Mouse (Mus musculus) E14TG2a.4 (cell line): ENCODE results near the gene Coro1c.

Experiments
- H3K27me3 ChIP-seq: 2 replicates; pipeline ENCODE4 v1.6.1; 2014; ENCODE audit warnings: low read length, control low read depth; ENCODE audit not compliant: insufficient read depth
- H3K36me3 ChIP-seq: 2 replicates; pipeline ENCODE4 v1.6.1; 2014; ENCODE audit warnings: low read length, control low read depth; ENCODE audit not compliant: insufficient read depth
- H3K4me1 ChIP-seq: replicated peaks from 2 replicates; pipeline ENCODE4 v1.6.1; 2014; ENCODE audit warnings: low read depth, low read length, control low read depth
- H3K4me3 ChIP-seq: replicated peaks from 2 replicates; pipeline ENCODE4 v1.5.1; 2014; ENCODE audit warnings: mild to moderate bottlenecking, low read length
- H3K9me3 ChIP-seq: 2 replicates; pipeline ENCODE4 v1.6.1; 2014; ENCODE audit warnings: low read length, control low read depth
- CTCF ChIP-seq: conservative IDR thresholded peaks from 2 replicates; pipeline ENCODE4 v1.5.1; 2014; ENCODE audit warnings: low read length
- NANOG ChIP-seq: IDR thresholded peaks from 2 replicates; pipeline ENCODE4 v1.6.1; 2014; ENCODE audit warnings: borderline replicate concordance, low read length, mixed read lengths
- POU5F1 ChIP-seq: IDR thresholded peaks from 2 replicates; pipeline ENCODE4 v1.6.1; 2014; ENCODE audit warnings: low read length, borderline replicate concordance

Gene Coro1c

GRCm38 (mm10) chr5:113908592-113909441, at the start of gene Coro1c:
Gene Coro1c (minus strand): TSS chr5:113908758.
- Histone ChIP-seq H3K27me3 (no peaks in the 10 kb centered on the region), H3K4me1 (peaks cover 65% of the 10 kb centered on the region), H3K4me3 (peak within 1 kb of the TSS; percentile 96), H3K36me3 (no peaks in the 10 kb centered on the region), H3K9me3 (no peaks in the 10 kb centered on the region)
- TF ChIP-seq CTCF: peak; percentile 58
- no peak for TF ChIP-seq POU5F1

GRCm38 (mm10) chr5:113956510-113956909, 48.0 kb upstream of the Coro1c start:
- Histone ChIP-seq H3K4me3 (no peak overlapping the region), H3K9me3 (no peaks in the 10 kb centered on the region), H3K36me3 (peaks cover 43% of the 10 kb centered on the region), H3K4me1 (peaks cover 58% of the 10 kb centered on the region), H3K27me3 (no peaks in the 10 kb centered on the region)
- no peak for TF ChIP-seq POU5F1
- TF ChIP-seq CTCF: peak; percentile 97

- Histone ChIP-seq H3K4me3 (no peak overlapping the region), H3K4me1 (peaks cover 58% of the 10 kb centered on the region), H3K9me3 (no peaks in the 10 kb centered on the region), H3K27me3 (no peaks in the 10 kb centered on the region), H3K36me3 (peaks cover 48% of the 10 kb centered on the region)
- no peak for TF ChIP-seq CTCF
- no peak for TF ChIP-seq NANOG
- TF ChIP-seq POU5F1: no peak
Measured at GRCm38 (mm10) chr5:113955691-113956090, 47.1 kb upstream of the Coro1c start.

- no peak overlapping the region for H3K4me3 ChIP-seq
- TF ChIP-seq POU5F1 (no peak), NANOG (no peak), CTCF (no peak)
- no peaks in the 10 kb centered on the region for H3K9me3 ChIP-seq
- H3K4me1 ChIP-seq: peaks cover 55% of the 10 kb centered on the region
- no peaks in the 10 kb centered on the region for H3K27me3 ChIP-seq
- H3K36me3 ChIP-seq: peaks cover 52% of the 10 kb centered on the region
Measured at GRCm38 (mm10) chr5:113955281-113955680, 46.7 kb upstream of the Coro1c start.

GRCm38 (mm10) chr5:113954421-113954820, 45.9 kb upstream of the Coro1c start:
- peaks cover 61% of the 10 kb centered on the region for H3K36me3 ChIP-seq
- TF ChIP-seq POU5F1 (no peak), NANOG (no peak), CTCF (peak; percentile 92)
- no peaks in the 10 kb centered on the region for H3K9me3 ChIP-seq
- no peak overlapping the region for H3K4me3 ChIP-seq
- no peaks in the 10 kb centered on the region for H3K27me3 ChIP-seq
- H3K4me1 ChIP-seq: peaks cover 53% of the 10 kb centered on the region

GRCm38 (mm10) chr5:113952519-113952918, 44.0 kb upstream of the Coro1c start:
- peaks cover 66% of the 10 kb centered on the region for H3K36me3 ChIP-seq

GRCm38 (mm10) chr5:113951693-113952071, 43.1 kb upstream of the Coro1c start:
- H3K4me3 ChIP-seq: no peak overlapping the region
- peaks cover 40% of the 10 kb centered on the region for H3K4me1 ChIP-seq
- H3K36me3 ChIP-seq: peaks cover 65% of the 10 kb centered on the region
- TF ChIP-seq POU5F1 (no peak), CTCF (no peak), NANOG (no peak)
- no peaks in the 10 kb centered on the region for H3K9me3 ChIP-seq
- no peaks in the 10 kb centered on the region for H3K27me3 ChIP-seq

More at GRCm38 (mm10) chr5:113952519-113952918, 44.0 kb upstream of the Coro1c start:
- Histone ChIP-seq H3K27me3 (no peaks in the 10 kb centered on the region), H3K4me1 (peaks cover 35% of the 10 kb centered on the region), H3K9me3 (no peaks in the 10 kb centered on the region), H3K4me3 (no peak overlapping the region)
- no peak for TF ChIP-seq POU5F1
- TF ChIP-seq CTCF: no peak
- TF ChIP-seq NANOG: no peak

- TF ChIP-seq POU5F1 (no peak), CTCF (no peak), NANOG (no peak)
- no peak overlapping the region for H3K4me3 ChIP-seq
- no peaks in the 10 kb centered on the region for H3K27me3 ChIP-seq
- H3K9me3 ChIP-seq: no peaks in the 10 kb centered on the region
- peaks cover 72% of the 10 kb centered on the region for H3K36me3 ChIP-seq
- peaks cover 45% of the 10 kb centered on the region for H3K4me1 ChIP-seq
Measured at GRCm38 (mm10) chr5:113950786-113951692, 42.5 kb upstream of the Coro1c start.
